ENCODE assay signal across 16 mouse cellular contexts in genomic region chr5:72219697-72220096, GRCm38 (mm10). TPM values are rescaled to one million over a fixed set of nuclear protein-coding genes. Genes with fewer than 3 reads are reported as not detected.
DNase-seq lines count a peak whose midpoint lies in the region; ATAC-seq and TF ChIP-seq lines count a peak whose summit lies in the region.
"Had no signal": no experiment of that assay in that cellular context is flagged by ENCODE, and none has a peak within 500 bp of the region (broad histone marks: within the 10 kb centered on the region; RNA-seq: fewer than 3 reads in every experiment).

No protein-coding gene starts in this region.

- dilution Hi-C loops in CH12.LX (cut with MboI; ENCODE audit: extremely low pct_ligation_motif_present, extremely low pct_unique_long_range_greater_than_20kb, low sequenced_read_pairs) = no loop called here

- H3K4me1 ChIP-seq in CH12.LX (ENCODE audit: control insufficient read depth in 1 of 2, insufficient read depth in 2 of 2) = peaks cover 6 to 60% of the 10 kb centered on the region in 2 experiments; a peak in 3 of 4 replicates
- H3K4me1 ChIP-seq in lung, postnatal 0 days (ENCODE audit: insufficient read depth, low read depth, low read length) = no peaks in the 10 kb centered on the region; the same call in 1 of the 2 replicates
- H3K4me1 ChIP-seq: embryonic facial prominence, embryonic 13.5 days had no signal

- in situ Hi-C loops in CH12.LX (cut with MboI; ENCODE audit: low pct_ligation_motif_present, low pct_unique_long_range_greater_than_20kb, low sequenced_read_pairs) = no loop called here

- intact Hi-C loops in gastrocnemius, postnatal 36 days (cut with DNase I) = no loop called here

- peak; percentile 10; the same call in 1 of the 2 replicates for TF ChIP-seq EP300 in CH12.LX (IDR thresholded peaks at IDR 0.05; ENCODE audit: low read length)
- peak; percentile 84 for TF ChIP-seq EP300 in lung, postnatal 0 days (IDR thresholded peaks at IDR 0.05)

- H3K36me3 ChIP-seq in CH12.LX (replicated peaks in 1 of 2; ENCODE audit: control insufficient read depth in 1 of 2, insufficient read depth in 1 of 2, low read length in 1 of 2) = peaks cover 4 to 50% of the 10 kb centered on the region in 2 experiments
- no peaks in the 10 kb centered on the region for H3K36me3 ChIP-seq in lung, postnatal 0 days (ENCODE audit: insufficient read depth, low read length)
- H3K36me3 ChIP-seq: embryonic facial prominence, embryonic 13.5 days had no signal

- TF ChIP-seq POLR2A in CH12.LX (IDR thresholded peaks at IDR 0.05; ENCODE audit: low read depth, low read length) = no peak

- no peak overlapping the region for H3K4me3 ChIP-seq in CH12.LX (replicated peaks in 1 of 3; ENCODE audit: low read depth in 2 of 3, low read length in 2 of 3, poor library complexity in 1 of 3)
- H3K4me3 ChIP-seq in lung, postnatal 0 days (ENCODE audit: low read depth, low read length) = no peak overlapping the region
- H3K4me3 ChIP-seq: embryonic facial prominence, embryonic 13.5 days; myocyte had no signal

- no peak for TF ChIP-seq RAD21 in CH12.LX (IDR thresholded peaks at IDR 0.05; ENCODE audit: low read depth, low read length)

- DNase-seq in CH12.LX (ENCODE audit: extremely low read depth) = peak; percentile 68
- DNase-seq in lung, postnatal 0 days (ENCODE audit: low spot score) = peak; percentile 64
- DNase-seq in layer of hippocampus, adult 8-10 months (ENCODE audit: low spot score in 2 of 2) = no peak
- DNase-seq in thymus, postnatal 10 days (ENCODE audit: low spot score in 2 of 2) = no peak
- no peak for DNase-seq in gastrocnemius, postnatal 36 days
- DNase-seq in c-Kit-positive CD71-positive TER-119-positive erythroid progenitor cells, embryonic 14.5 days (ENCODE audit: low spot score) = no peak
- DNase-seq: cerebellum, postnatal 14 days; kidney, postnatal 36 days; left cerebral cortex, postnatal 4 days had no signal

- peaks cover 19% of the 10 kb centered on the region for H3K79me2 ChIP-seq in CH12.LX (replicated peaks; ENCODE audit: control insufficient read depth, extremely low read depth, insufficient read depth, poor library complexity, severe bottlenecking)

- H3K27me3 ChIP-seq in CH12.LX (replicated peaks) = no peaks in the 10 kb centered on the region
- no peaks in the 10 kb centered on the region for H3K27me3 ChIP-seq in lung, postnatal 0 days (replicated peaks; ENCODE audit: insufficient read depth, low read length)
- H3K27me3 ChIP-seq: embryonic facial prominence, embryonic 13.5 days; Patski had no signal

- TF ChIP-seq CTCF in CH12.LX (conservative IDR thresholded peaks at IDR 0.05 in 1 of 2, IDR thresholded peaks at IDR 0.05 in 1 of 2; ENCODE audit: low read depth in 2 of 2, low read length in 2 of 2) = no peak
- no peak for TF ChIP-seq CTCF in lung, postnatal 0 days (IDR thresholded peaks at IDR 0.05)

- WGBS in lung, postnatal 0 days = 61% methylated on average over 12 of the region's 12 CpGs

- H3K4me2 ChIP-seq in CH12.LX (ENCODE audit: insufficient read depth, low read depth, poor library complexity, severe bottlenecking) = no peak overlapping the region
- H3K4me2 ChIP-seq in lung, postnatal 0 days (replicated peaks; ENCODE audit: low read depth, low read length) = no peak overlapping the region
- H3K4me2 ChIP-seq: embryonic facial prominence, embryonic 13.5 days had no signal

- H3K27ac ChIP-seq in CH12.LX (ENCODE audit: insufficient read depth, low read depth) = no peak overlapping the region
- peak overlapping the region; percentile 34; the same call in 1 of the 2 replicates for H3K27ac ChIP-seq in lung, postnatal 0 days (ENCODE audit: low read length)
- H3K27ac ChIP-seq: embryonic facial prominence, embryonic 13.5 days; hindbrain, postnatal 0 days had no signal

- ATAC-seq in granulocyte monocyte progenitor cell, adult 5-6 weeks (replicated peaks; ENCODE audit: poor library complexity, severe bottlenecking) = peak; percentile 67
- ATAC-seq in hematopoietic stem cell, adult 5-6 weeks (replicated peaks in 1 of 2; ENCODE audit: insufficient read depth in 1 of 2, low FRiP score in 2 of 2, low TSS enrichment in 1 of 2, low read depth in 1 of 2, poor library complexity in 2 of 2, severe bottlenecking in 2 of 2) = peak; percentile 84 to 89
- peak; percentile 81 for ATAC-seq in lung, postnatal 0 days
- ATAC-seq: CD4-positive, CD25-positive, alpha-beta regulatory T cell, adult 4 months; hindbrain, postnatal 0 days; Patski had no signal

- H3K9me3 ChIP-seq in CH12.LX (replicated peaks; ENCODE audit: low read length) = no peaks in the 10 kb centered on the region
- H3K9me3 ChIP-seq in lung, postnatal 0 days (ENCODE audit: low read length) = no peaks in the 10 kb centered on the region
- H3K9me3 ChIP-seq: embryonic facial prominence, embryonic 13.5 days had no signal

- no peak overlapping the region for H3K9ac ChIP-seq in CH12.LX (ENCODE audit: insufficient read depth, low read depth)
- no peak overlapping the region for H3K9ac ChIP-seq in lung, postnatal 0 days (replicated peaks; ENCODE audit: low read depth)
- H3K9ac ChIP-seq: embryonic facial prominence, embryonic 13.5 days had no signal

TF ChIP-seq in CH12.LX, 34 proteins besides CTCF, POLR2A, EP300 and RAD21:
- TF ChIP-seq ETS1 (conservative IDR thresholded peaks at IDR 0.05; ENCODE audit: low read depth, low read length) = peak; percentile 38
- no peak for TF ChIP-seq E2F4 (IDR thresholded peaks at IDR 0.05; ENCODE audit: insufficient replicate concordance, low read depth, low read length)
- 0 out of 2 replicates have a peak, but pooled peaks have one; percentile 32 for TF ChIP-seq MEF2A (IDR thresholded peaks at IDR 0.05; ENCODE audit: borderline replicate concordance, low read depth, low read length)
- no peak for TF ChIP-seq TCF12 (IDR thresholded peaks at IDR 0.05; ENCODE audit: low read depth, low read length)
- peak; percentile 30; the same call in 1 of the 2 replicates for TF ChIP-seq IRF4 (IDR thresholded peaks at IDR 0.05; ENCODE audit: low read depth, low read length)
- peak; percentile 32 for TF ChIP-seq BHLHE40 (IDR thresholded peaks at IDR 0.05; ENCODE audit: low read depth, low read length)

RNA-seq across cellular contexts. Expression of gene Commd8, which starts 51.7 kb away (rescaled TPM):
- total RNA-seq in CH12.LX (2012; rRNA removed) = 38.5 and 51.2 TPM in 2 replicates
- total RNA-seq in CH12.LX (2014; rRNA removed) = 106 and 134 TPM in 2 replicates
- polyA plus RNA-seq in CH12.LX (2012; ENCODE audit: insufficient read length, low read depth) = 47.4 and 71.2 TPM in 2 replicates
- 82.1 and 102 TPM in 2 replicates for total RNA-seq in granulocyte monocyte progenitor cell, adult 5-6 weeks (2014; fragmentation: Nextera tagmentation)
- total RNA-seq in granulocyte monocyte progenitor cell, adult 5-6 weeks (2017) = 69.2 and 82.3 TPM in 2 replicates
- 57.9 and 60.8 TPM in 2 replicates for total RNA-seq in hematopoietic stem cell, adult 5-6 weeks (2017)
- 106 and 109 TPM in 2 replicates for polyA plus RNA-seq in lung, postnatal 0 days (2015; fragmentation: Nextera tagmentation; extraction: Ambion mirVana)
- 100 to 1,000 TPM in 1 of 4 experiments, 10 to 100 TPM in 3; 94.5 to 114 (median 97.0) TPM for total RNA-seq in layer of hippocampus, adult 8-10 months (2022)
- 10 to 100 TPM; 26.4 to 29.1 TPM for total RNA-seq in gastrocnemius, postnatal 36 days (2021)

Comparison
In these comparisons a context has a peak if more than half of its experiments do, and no peak if none do; other contexts are left out.
1. DNase-seq: peak in CH12.LX (single experiment) and lung, postnatal 0 days (single experiment); none in layer of hippocampus, adult 8-10 months (0 of 2), thymus, postnatal 10 days (0 of 2), gastrocnemius, postnatal 36 days (0 of 2) and c-Kit-positive CD71-positive TER-119-positive erythroid progenitor cells, embryonic 14.5 days (single experiment).
2. Peak in every context shown above with its lines, with median percentiles within 50 percentile points of each other: ATAC-seq.